Mouse (Mus musculus) stomach, embryonic 15.5 days (tissue): ENCODE results near the gene Rara. TPM values are rescaled to one million over a fixed set of nuclear protein-coding genes. Genes with fewer than 3 reads are reported as not detected.
"Not testable (repeated sequence)": the region's sequence is repeated elsewhere in the genome, so short reads cannot be mapped to it uniquely, and the experiment has no call there.

Experiments used
- ATAC-seq: fragments of 200-750 bp; cut with Nextera tagmentation; 2 replicates; pipeline ENCODE4 v1.8.0; 2017; ENCODE audit warnings: low read depth, moderate number of reproducible peaks, moderate TSS enrichment; ENCODE audit not compliant: insufficient read depth, low FRiP score
- H3K27ac ChIP-seq: fragments of 300-500 bp; sonication (generic); 2 replicates; pipeline ENCODE4 v1.5.1; 2015; ENCODE audit warnings: mild to moderate bottlenecking, inconsistent platforms
- H3K27me3 ChIP-seq: fragments of 300-500 bp; sonication (generic); replicated peaks from 2 replicates; pipeline ENCODE4 v1.6.1; 2015; ENCODE audit warnings: inconsistent platforms
- H3K36me3 ChIP-seq: fragments of 300-500 bp; sonication (generic); 2 replicates; pipeline ENCODE4 v1.6.1; 2015; ENCODE audit warnings: inconsistent platforms
- H3K4me1 ChIP-seq: fragments of 300-500 bp; sonication (generic); 2 replicates; pipeline ENCODE4 v1.6.1; 2015; ENCODE audit warnings: inconsistent platforms
- H3K4me2 ChIP-seq: fragments of 300-500 bp; sonication (generic); 2 replicates; pipeline ENCODE4 v1.6.1; 2015; ENCODE audit warnings: mild to moderate bottlenecking, inconsistent platforms
- H3K4me3 ChIP-seq: fragments of 300-500 bp; sonication (generic); replicated peaks from 2 replicates; pipeline ENCODE4 v1.5.1; 2015; ENCODE audit warnings: inconsistent platforms
- H3K9ac ChIP-seq: fragments of 300-500 bp; sonication (generic); 2 replicates; pipeline ENCODE4 v1.6.1; 2015; ENCODE audit warnings: inconsistent platforms
- H3K9me3 ChIP-seq: fragments of 300-500 bp; sonication (generic); 2 replicates; pipeline ENCODE4 v1.6.1; 2016; ENCODE audit warnings: inconsistent platforms
- WGBS: fragments of 180-500 bp; shearing (Covaris S2); methylation state at CpG from one replicate; pipeline ENCODE4 v1.1.7; 2015; 5-methylcytosine and 5-hydroxymethylcytosine counted together
- polyA plus RNA-seq: library from polyadenylated mRNA; unstranded; fragments of >200 nt; fragmentation: Nextera tagmentation; extraction: Ambion mirVana; gene quantifications from 2 replicates; pipeline ENCODE4 v1.2.1, GENCODE M21; 2015

The Rara gene
- polyA plus RNA-seq, 1 experiment from 2014 or later: 34.0 TPM

DNA sequence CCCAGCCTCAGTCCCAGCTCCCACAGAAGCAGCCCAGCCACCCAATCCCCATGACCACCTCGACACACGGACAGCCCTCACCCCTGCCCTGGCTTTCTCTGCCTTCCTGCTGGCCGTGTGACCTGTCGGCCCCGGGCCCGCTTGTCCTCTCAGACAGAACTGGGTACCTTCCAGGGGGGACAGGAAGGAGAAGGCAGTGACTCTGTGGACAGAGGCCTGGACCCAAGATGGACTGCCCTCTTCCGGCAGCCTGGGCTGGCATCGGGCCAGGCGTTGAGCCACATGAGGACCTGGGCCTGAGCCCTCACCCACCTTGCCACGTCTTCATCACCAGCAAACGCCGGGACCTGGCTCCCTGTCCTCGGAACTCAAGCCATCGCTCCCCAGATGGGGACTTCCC lies 46.0 kb downstream of the Rara start:
- H3K9ac ChIP-seq: no peak overlapping the region
- peaks cover 31% of the 10 kb centered on the region for H3K4me1 ChIP-seq
- H3K9me3 ChIP-seq: no peaks in the 10 kb centered on the region
- H3K4me3 ChIP-seq: no peak overlapping the region
- WGBS: 79% methylated on average over 14 of the region's 14 CpGs
- H3K36me3 ChIP-seq: peaks cover 43% of the 10 kb centered on the region
- ATAC-seq: no peak
- H3K27ac ChIP-seq: no peak overlapping the region
- no peak overlapping the region for H3K4me2 ChIP-seq
- no peaks in the 10 kb centered on the region for H3K27me3 ChIP-seq

DNA sequence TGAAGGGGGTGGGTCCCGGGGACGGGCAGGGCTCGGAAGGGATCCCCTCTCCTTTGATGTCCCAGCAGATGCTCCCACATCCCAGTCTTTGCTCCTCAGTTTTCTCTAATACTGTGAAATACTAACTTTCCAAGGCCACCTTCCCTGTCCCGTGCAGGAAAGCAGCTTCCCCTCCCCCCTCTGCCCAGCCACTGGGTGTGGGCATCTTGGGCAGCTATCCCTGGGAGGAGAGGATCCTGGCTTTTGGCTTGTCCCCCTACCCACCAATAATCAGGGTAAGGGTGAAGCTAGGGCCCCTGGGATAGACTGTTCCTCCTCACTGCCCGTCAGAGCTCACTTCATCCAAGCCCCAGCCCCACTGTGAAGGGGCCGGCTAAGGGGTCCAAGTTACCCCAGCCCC lies 46.6 kb downstream of the Rara start:
- Histone ChIP-seq H3K9me3 (no peaks in the 10 kb centered on the region), H3K4me2 (no peak overlapping the region), H3K4me3 (no peak overlapping the region), H3K9ac (no peak overlapping the region), H3K36me3 (peaks cover 43% of the 10 kb centered on the region), H3K27ac (no peak overlapping the region), H3K27me3 (no peaks in the 10 kb centered on the region), H3K4me1 (peaks cover 25% of the 10 kb centered on the region)
- WGBS: 84% methylated on average over 6 of the region's 6 CpGs
- ATAC-seq: no peak

DNA sequence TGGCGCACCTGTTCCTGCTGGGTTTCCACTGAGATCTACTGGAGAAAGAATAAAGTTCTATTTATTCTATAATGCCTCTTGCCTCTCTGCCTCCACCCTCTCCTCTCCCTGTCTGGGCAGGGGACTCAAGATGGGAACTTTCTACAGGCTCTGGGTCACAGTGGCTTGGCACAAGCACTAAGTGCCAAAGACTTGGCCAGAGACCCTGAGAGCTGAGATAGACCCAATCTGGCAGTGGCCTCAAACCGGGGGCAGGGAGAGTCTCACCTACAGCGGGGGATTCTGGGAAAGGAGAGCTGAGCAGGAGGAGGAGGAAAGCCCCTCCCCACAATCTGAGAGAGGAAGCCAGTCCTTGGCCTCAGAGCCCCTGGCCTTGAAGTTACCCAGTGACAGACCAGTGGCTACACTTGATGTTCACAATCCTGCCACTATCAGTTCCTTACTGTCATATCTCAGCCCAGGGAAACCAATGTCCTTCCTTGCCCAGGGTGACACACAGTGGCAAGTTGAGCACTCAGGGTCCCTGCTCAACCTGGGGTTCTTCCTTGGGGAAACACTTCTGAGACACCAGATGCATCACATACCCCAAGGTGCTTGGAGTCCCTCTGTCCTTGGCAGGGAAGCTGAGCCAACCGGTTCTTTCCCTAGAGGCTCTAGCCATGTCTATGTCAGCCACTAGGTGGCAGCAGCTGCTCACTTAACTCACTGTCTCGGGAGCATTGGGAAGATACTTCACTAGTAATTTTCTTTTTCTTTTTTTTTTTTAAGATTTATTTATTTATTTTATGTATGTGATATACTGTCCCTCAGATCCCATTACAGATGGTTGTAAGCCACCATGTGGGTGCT lies 47.5 kb downstream of the Rara start:
- Histone ChIP-seq H3K36me3 (peaks cover 37% of the 10 kb centered on the region), H3K9ac (no peak overlapping the region), H3K4me3 (no peak overlapping the region), H3K4me1 (peaks cover 16% of the 10 kb centered on the region), H3K27ac (no peak overlapping the region; the same call in 1 of the 2 replicates), H3K9me3 (no peaks in the 10 kb centered on the region), H3K27me3 (0 out of 2 replicates have a peak, but pooled peaks cover under 1% of the 10 kb centered on the region), H3K4me2 (no peak overlapping the region)
- ATAC-seq: no peak
- WGBS: 53% methylated on average over 5 of the region's 5 CpGs

DNA sequence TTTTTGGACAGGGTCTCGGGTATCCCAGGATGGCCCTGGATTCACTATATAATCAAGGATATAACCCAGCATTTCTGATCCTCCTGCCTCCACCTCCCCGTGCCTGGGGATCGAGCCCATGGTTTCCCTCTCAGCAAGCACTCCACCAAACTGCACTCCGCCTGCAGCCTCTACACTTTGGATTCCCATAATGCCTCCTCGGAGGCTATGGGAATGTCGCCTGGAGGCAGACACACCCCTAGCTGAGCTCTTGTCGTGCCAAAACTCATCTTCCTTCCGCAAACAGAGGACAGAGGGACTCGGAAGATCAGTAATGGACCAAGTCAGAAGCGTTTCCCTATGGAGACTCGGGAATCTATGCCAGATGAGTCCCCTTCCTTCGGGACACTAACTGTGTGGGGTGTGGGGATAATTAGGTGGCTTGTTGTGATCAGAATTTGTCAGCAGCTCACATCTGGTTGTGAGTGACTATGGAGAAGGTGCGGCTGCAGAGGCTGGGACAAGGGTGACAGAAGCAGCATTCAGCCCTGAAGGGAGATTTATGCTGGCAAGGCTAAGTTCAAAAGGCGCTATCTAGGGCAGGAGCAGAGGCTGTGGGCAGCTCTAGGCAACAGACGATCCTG lies 51.0 kb downstream of the Rara start:
- no peaks in the 10 kb centered on the region for H3K9me3 ChIP-seq
- H3K4me1 ChIP-seq: peaks cover 12% of the 10 kb centered on the region
- H3K9ac ChIP-seq: no peak overlapping the region
- H3K36me3 ChIP-seq: peaks cover 7% of the 10 kb centered on the region
- no peak overlapping the region for H3K27ac ChIP-seq
- WGBS: 59% methylated on average over 15 of the region's 15 CpGs
- no peak for ATAC-seq
- no peak overlapping the region for H3K4me3 ChIP-seq
- no peak overlapping the region for H3K4me2 ChIP-seq
- H3K27me3 ChIP-seq: peaks cover 12% of the 10 kb centered on the region; the same call in 1 of the 2 replicates

DNA sequence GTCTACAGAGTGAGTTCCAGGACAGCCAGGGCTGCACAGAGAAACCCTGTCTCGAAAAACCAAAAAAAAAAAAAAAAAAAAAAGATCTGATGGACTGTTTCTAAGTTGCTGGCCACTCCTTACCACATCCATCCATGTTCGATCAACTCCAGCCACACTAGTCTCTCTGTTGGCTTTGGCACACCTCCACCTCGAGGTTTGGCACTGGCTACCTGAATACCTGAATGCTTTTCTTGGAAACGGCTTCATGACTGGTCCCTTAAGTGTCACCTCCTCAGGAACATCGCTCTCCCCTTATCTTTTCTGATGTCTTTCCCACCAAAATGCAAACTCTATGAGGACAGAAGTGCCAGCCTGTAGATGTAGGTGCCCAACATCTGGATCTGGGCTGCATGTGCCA lies 51.7 kb downstream of the Rara start:
- Histone ChIP-seq H3K9ac (no peak overlapping the region), H3K27ac (no peak overlapping the region), H3K36me3 (peaks cover 4% of the 10 kb centered on the region; the same call in 1 of the 2 replicates), H3K4me2 (no peak overlapping the region), H3K9me3 (no peaks in the 10 kb centered on the region), H3K27me3 (peaks cover 12% of the 10 kb centered on the region; the same call in 1 of the 2 replicates), H3K4me1 (peaks cover 12% of the 10 kb centered on the region), H3K4me3 (no peak overlapping the region)
- ATAC-seq: no peak
- WGBS: 77% methylated on average over 5 of the region's 5 CpGs

DNA sequence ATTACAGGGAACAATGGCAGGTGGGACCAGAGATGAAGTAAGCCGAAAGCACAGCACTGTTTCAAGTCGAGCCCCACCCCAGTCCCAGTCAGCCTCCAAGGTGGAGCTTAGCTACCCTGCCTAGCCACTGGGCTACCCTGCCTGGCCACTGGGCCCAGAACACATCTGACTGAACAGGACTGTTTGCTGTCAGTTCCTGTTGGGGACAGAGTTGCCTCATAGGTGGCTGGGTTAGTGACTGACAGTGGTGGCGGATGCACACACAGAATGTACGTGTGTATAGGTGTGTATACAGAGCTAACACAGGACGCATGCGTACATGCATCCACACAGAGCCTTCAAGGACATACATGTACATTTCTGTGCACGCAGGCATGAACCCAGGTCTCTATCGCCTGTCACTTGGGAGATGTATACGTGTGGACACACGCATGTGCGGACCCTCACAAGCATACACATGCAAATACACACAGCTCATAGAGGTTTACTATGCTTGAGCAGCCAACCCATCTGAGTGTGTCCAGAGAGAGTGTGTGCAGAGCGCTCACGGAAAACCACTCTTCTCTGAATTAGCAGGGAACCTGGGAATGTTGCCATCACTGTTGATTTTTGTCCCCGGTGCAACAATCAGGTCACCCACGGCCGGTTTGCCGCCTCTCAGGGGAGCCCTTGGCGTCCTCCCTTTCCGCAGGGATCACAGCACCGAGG lies 53.8 kb downstream of the Rara start:
- H3K36me3 ChIP-seq: no peaks in the 10 kb centered on the region
- no peak for ATAC-seq
- H3K9me3 ChIP-seq: no peaks in the 10 kb centered on the region
- peaks cover 12% of the 10 kb centered on the region; the same call in 1 of the 2 replicates for H3K27me3 ChIP-seq
- 32% methylated on average over 20 of the region's 20 CpGs for WGBS
- peak overlapping the region; percentile 98 for H3K4me2 ChIP-seq
- H3K4me1 ChIP-seq: peaks cover 12% of the 10 kb centered on the region
- peak overlapping the region; percentile 59 for H3K4me3 ChIP-seq
- no peak overlapping the region for H3K27ac ChIP-seq
- no peak overlapping the region for H3K9ac ChIP-seq

DNA sequence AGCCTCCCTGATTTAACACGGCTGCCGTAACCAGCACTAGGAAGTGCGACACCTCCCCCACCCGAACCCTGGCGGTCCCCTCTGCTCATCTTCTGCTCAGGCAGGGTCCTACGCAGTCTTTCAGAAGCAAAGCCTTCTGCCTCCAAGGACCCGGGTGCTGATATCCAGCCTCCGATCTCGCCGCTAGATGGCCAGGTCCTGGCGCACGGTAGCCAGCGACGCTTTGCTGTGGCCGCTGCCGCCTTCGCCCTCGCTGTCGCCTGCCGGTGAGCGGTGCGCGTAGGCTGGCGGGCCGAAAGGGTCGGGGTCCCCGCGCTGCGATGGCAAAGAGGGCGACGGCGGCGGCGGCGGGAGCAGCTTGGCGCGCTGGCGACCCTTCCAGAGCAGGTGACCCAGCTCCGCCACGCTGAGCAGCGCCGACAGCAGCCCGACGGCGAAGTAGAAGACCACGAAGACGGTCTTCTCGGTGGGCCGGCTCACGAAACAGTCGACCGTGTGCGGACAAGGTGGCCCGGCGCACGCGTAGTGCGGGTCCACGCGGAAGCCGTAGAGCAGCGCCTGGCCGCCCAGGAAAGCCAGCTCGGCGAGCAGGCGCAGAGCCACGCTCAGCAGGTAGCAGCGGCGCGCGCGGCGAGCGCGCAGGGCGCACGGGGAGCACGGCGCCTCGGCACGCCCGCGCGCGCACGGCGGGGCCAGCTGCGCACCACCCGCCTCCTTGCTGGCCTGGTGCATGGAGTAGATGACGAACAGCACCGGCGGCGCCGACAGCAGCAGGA lies 54.6 kb downstream of the Rara start:
- H3K36me3 ChIP-seq: no peaks in the 10 kb centered on the region
- H3K4me3 ChIP-seq: peak overlapping the region; percentile 59
- peak overlapping the region; percentile 20 for H3K9ac ChIP-seq
- H3K9me3 ChIP-seq: no peaks in the 10 kb centered on the region
- H3K27me3 ChIP-seq: peaks cover 12% of the 10 kb centered on the region; the same call in 1 of the 2 replicates
- H3K27ac ChIP-seq: no peak overlapping the region
- peak overlapping the region; percentile 98 for H3K4me2 ChIP-seq
- H3K4me1 ChIP-seq: peaks cover 12% of the 10 kb centered on the region
- under 1% methylated on average over 94 of the region's 94 CpGs for WGBS
- ATAC-seq: peak; percentile 66

DNA sequence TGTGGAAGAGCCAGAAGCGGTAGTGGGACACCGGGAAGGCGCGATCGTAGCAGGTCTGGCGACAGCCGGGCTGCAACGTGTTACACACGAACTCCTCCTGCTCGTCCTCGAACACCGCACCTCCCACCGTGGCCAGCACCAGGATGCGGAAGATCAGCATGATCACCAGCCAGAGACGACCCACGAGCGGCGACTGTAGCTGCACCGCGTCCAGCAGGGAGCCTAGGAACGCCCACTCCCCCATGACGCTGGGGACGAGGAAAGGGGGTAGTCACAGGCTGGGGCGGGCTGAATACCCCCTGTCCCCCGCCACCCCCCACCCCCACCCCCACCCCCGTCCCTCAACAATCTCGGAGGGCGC lies 55.1 kb downstream of the Rara start, which contains the start of gene Gjd3:
Gene Gjd3, minus strand, starts transcription at position 244 of the 361 bp plus-strand sequence.
- H3K36me3 ChIP-seq: no peaks in the 10 kb centered on the region
- no peak within 1 kb of the TSS for H3K27ac ChIP-seq
- peak within 1 kb of the TSS; percentile 59 for H3K4me3 ChIP-seq
- peaks cover 12% of the 10 kb centered on the region; the same call in 1 of the 2 replicates for H3K27me3 ChIP-seq
- H3K9me3 ChIP-seq: no peaks in the 10 kb centered on the region
- ATAC-seq: no peak; the same call in 1 of the 2 replicates
- H3K9ac ChIP-seq: peak within 1 kb of the TSS; percentile 20
- H3K4me2 ChIP-seq: peak within 1 kb of the TSS; percentile 98
- H3K4me1 ChIP-seq: peaks cover 12% of the 10 kb centered on the region
- WGBS: 3% methylated on average over 28 of the region's 28 CpGs

DNA sequence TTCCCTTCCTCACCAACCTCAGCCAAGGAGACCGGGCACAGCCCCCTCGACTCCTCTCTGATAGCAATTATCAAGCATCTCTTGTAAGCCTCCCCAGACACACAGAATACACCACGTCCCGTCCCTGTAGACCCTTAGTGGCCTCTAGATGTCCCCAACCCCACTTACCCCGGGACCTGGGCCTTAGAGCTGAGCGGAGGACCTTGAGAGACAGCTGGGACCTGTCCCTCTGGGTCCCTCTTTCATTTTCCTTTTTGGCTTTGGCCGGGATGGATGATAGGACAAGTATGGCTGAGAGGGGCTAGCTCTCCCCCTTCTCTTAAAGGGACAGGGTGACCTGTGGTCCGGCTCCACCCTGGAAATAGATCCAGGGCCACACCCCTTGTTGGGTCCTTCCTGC lies 55.9 kb downstream of the Rara start:
- no peaks in the 10 kb centered on the region for H3K9me3 ChIP-seq
- ATAC-seq: no peak
- WGBS: 48% methylated on average over 8 of the region's 8 CpGs

DNA sequence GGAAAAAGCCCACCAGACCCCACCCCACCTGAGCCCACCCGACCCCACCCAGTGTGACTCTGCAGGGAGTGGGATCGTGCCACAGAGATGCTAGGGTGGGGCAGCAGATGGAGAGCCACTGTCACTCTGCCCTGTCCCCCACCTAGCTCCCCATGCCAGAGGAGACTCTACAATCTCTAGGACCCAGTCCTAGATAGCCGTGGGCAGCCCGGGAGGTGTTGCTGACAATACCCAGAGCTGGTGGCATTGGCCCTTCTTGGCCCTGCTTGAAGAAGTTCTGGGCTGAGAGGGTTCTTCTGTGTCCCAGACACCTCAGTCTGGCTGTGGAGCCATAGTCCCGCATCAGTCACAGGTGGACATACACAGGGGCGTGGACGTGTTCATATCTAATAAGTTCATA lies 57.9 kb downstream of the Rara start:
- Histone ChIP-seq H3K27me3 (peaks cover 7% of the 10 kb centered on the region; the same call in 1 of the 2 replicates), H3K4me2 (no peak overlapping the region), H3K9ac (no peak overlapping the region), H3K4me1 (peaks cover 12% of the 10 kb centered on the region), H3K4me3 (no peak overlapping the region), H3K36me3 (no peaks in the 10 kb centered on the region), H3K27ac (no peak overlapping the region), H3K9me3 (no peaks in the 10 kb centered on the region)
- 88% methylated on average over 7 of the region's 7 CpGs for WGBS
- ATAC-seq: no peak

More for the DNA sequence above, 55.9 kb downstream of the Rara start:
- H3K4me3 ChIP-seq: no peak overlapping the region
- peak overlapping the region; percentile 98; the same call in 1 of the 2 replicates for H3K4me2 ChIP-seq
- H3K27ac ChIP-seq: no peak overlapping the region
- no peak overlapping the region for H3K9ac ChIP-seq
- H3K36me3 ChIP-seq: no peaks in the 10 kb centered on the region
- H3K4me1 ChIP-seq: peaks cover 12% of the 10 kb centered on the region
- peaks cover 12% of the 10 kb centered on the region; the same call in 1 of the 2 replicates for H3K27me3 ChIP-seq

DNA sequence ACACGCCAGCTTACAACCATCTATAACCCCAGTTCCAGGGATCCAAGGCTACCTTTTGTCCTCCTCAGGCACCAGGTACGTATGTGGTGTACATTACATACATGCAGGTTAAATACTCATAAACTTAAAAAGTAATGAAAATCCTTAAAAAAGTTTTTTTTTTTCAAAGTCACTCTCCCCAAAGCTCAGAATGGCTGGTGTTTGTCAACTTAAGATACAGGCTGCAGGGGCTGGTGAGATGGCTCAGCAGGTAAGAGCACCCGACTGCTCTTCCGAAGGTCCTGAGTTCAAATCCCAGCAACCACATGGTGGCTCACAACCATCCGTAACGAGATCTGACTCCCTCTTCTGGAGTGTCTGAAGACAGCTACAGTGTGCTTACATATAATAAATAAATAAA lies 60.6 kb downstream of the Rara start:
- not testable (repeated sequence) for H3K4me2 ChIP-seq, ATAC-seq, H3K4me1 ChIP-seq, H3K9ac ChIP-seq, H3K27ac ChIP-seq, H3K27me3 ChIP-seq, H3K4me3 ChIP-seq, H3K9me3 ChIP-seq
- 94% methylated on average over 6 of the region's 6 CpGs for WGBS
- peaks cover 15% of the 10 kb centered on the region for H3K36me3 ChIP-seq
